Mouse (Mus musculus) monocyte, adult 5-6 weeks (primary cell): ENCODE measurements around the gene Acad12. TPM values are rescaled to one million over a fixed set of nuclear protein-coding genes. Genes with fewer than 3 reads are reported as not detected.
"Not testable (repeated sequence)": the region's sequence is repeated elsewhere in the genome, so short reads cannot be mapped to it uniquely, and the experiment has no call there.

ENCODE experiments used
- ATAC-seq: fragments of 153-309, 156-312 bp; replicated peaks from 2 replicates; pipeline ENCODE4 v1.8.0; 2017; ENCODE audit warnings: mild to moderate bottlenecking; ENCODE audit not compliant: low TSS enrichment, insufficient number of reproducible peaks, severe bottlenecking, poor library complexity, low FRiP score
- total RNA-seq: library from RNA; stranded (forward); fragments of 200-1000, 200-491, 200-594 nt; gene quantifications from 3 replicates; pipeline ENCODE4 v1.2.3, GENCODE M21; 2017

Gene Acad12
- total RNA-seq, result 0.10 to 6.7 TPM (median 0.96 TPM) in 3 replicates

DNA sequence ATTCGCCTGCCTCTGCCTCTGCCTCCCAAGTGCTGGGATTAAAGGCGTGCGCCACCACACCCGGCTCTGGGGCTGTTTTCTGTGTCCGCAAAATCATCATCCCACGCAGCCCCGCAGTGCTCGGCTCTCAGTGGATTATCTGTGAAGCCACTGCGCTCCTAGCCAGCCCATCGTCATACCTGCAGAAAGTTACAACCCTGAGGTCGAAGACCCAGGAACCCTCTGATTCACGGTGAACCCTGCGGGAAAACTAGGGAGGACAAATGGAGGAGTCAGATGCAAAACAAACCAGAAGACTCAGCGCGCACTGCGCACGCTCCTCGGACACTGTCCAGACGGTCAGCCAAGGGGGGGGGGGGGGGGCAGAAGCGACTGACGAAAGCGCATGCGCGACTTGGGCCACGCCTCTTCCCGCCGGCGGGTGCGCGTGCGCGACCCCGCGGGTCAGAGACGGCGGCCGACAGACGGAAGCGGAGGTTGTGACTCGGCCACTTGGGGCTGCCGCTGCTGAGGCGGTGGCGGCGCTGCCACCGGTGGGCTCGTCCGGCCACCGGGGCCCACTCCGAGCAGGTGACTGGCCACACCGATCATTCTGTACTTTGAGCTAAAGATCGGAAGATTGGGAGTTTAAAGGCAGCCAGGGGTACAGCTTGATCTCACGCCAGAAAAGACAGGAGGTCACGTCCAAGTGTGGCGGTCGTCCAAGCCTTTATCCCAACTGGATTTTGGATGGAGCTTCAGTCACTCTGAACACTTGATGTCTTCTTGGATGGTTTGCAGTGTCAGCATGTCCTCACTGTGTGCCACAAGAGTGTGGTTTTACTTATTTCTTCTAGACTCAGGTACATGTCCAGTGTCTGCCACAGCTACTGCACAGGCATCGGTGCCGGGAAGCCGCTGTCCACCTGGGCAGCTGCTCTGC, at the start of gene Acad12:
Gene Acad12 (minus strand): TSS at position 347 of the 922 bp plus-strand sequence.
- peak; percentile 66 for ATAC-seq

DNA sequence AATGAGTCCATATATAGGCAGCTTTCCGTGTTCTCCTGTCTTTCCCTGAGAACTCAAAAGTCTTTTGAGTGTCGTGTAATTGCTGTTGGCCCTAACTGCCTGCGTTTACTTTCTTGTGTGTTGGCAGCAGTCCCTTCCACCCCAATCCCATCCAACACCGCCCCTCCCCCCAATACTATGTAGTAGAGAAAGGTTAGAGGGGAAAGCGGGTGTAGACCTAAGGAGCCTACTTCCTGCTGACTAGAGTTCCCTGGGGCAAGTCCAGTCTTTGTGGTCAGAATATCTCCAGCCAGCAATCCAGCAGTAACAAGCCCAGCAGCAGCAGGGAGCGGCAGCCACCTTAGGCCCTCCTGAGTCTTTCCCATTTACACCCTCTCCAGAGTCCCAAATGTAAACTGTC, 49.7 kb upstream of the Acad12 start:
- no peak for ATAC-seq

DNA sequence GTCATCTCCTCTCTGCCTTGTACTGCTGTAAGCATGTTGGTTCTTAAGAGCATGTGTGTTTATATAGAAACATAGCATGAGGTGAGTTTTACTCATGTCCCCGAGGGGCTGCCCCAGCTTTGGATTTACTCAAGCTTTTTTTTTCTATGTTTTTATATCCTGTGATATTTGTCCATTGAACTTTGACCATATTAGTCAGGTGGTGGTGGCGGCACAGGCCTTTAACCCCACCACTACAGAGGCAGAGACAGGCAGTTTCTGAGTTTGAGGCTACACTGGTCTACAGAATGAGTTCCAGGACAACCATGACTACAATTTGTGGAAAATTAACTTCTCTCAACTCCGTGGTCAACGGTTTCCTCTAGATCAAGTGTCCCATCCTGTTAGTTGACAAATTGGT, 48.3 kb upstream of the Acad12 start:
- ATAC-seq, result no peak

DNA sequence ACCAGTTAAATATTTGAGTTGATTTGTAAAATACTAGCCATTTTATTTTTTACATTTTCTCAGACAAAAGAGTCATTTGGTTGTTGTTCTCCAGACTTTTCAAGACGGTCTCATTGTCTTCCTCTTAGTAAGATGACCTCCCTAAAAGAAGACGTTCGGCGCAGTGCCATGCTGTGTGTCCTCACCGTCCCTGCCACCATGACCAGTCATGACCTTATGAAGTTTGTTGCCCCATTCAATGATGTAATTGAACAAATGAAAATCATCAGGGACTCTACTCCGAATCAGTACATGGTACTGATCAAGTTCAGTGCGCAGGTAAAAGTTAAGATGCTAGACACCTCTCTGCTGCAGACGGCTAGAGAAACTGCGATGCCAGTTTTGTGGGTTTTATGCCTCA, 46.2 kb upstream of the Acad12 start:
- ATAC-seq, result no peak

DNA sequence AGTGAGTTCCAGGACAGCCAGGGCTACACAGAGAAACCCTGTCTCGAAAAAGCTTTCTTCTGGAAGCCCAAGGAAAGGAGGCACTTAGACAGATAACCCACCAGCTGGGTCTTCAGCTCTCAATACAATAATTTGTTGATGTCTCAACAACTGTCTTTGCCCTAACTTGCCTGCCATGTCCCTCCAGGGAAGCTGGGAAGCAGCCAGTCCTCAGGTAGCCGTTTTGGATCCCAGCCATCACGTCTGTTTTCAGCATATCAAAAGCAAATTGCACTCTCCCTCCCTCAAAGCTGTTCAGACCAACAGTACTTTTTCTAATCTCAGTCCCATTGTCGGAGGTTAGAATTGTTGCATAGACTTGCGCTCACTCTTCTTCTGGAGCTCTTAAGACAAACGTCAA, 45.3 kb upstream of the Acad12 start:
- no peak for ATAC-seq

DNA sequence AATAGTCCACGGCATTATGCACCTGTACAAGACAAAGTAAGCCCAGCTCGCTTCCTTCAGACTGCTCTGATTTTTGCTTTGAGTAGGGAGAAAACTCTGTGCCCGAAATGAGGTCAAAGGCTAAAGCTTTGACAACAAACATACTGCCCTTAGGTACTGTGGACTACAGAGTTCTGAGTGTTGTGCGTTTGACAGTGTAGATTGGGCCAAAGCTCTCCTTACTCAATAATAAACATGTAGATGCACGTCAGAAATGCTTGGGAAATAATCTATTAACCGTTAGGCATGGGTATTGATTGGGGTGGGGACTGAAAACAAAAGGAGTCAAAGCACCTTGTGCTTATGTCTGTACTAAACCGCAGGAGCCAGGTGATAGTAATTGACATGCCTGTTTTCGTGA, 44.7 kb upstream of the Acad12 start:
- ATAC-seq, result no peak

DNA sequence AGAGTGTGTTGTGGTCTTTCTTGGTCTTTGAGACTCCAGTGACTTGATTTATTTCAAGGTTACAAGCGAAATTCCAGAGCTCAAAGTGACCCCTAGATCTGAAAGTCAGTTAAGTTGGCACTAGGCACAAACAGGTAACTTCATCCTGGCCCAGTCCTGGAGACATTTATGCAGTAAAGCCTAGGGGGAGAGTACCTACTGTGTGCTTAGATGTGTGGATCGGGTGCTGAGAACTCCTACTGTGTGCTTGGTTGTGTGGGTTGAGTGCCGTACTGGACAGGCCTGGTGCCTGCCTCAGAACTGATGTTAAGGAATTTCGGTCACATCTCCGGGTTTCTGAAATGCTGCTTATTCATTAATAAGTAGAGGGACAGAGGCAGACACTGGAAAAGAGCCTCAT, 42.8 kb upstream of the Acad12 start:
- no peak for ATAC-seq

DNA sequence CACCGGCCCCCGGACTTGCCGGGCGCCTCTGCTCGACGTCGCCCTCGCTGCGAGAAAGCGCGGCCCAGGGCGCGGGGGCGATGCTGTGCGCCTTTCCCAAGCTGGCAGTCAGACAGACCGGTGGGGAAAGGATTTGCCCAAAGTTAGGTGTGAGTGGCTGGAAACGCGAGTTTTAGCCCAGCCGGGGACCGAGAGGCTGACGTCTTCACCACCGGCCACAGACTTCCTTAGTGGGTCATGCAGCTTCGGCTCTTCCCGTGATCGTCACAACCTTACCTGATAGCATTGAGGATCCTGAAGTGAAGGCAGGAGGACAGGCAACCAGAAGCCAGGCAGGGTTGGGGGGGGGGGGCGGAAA, 42.1 kb upstream of the Acad12 start:
- ATAC-seq, result 0 out of 2 replicates have a peak, but pooled peaks have one; percentile 29

DNA sequence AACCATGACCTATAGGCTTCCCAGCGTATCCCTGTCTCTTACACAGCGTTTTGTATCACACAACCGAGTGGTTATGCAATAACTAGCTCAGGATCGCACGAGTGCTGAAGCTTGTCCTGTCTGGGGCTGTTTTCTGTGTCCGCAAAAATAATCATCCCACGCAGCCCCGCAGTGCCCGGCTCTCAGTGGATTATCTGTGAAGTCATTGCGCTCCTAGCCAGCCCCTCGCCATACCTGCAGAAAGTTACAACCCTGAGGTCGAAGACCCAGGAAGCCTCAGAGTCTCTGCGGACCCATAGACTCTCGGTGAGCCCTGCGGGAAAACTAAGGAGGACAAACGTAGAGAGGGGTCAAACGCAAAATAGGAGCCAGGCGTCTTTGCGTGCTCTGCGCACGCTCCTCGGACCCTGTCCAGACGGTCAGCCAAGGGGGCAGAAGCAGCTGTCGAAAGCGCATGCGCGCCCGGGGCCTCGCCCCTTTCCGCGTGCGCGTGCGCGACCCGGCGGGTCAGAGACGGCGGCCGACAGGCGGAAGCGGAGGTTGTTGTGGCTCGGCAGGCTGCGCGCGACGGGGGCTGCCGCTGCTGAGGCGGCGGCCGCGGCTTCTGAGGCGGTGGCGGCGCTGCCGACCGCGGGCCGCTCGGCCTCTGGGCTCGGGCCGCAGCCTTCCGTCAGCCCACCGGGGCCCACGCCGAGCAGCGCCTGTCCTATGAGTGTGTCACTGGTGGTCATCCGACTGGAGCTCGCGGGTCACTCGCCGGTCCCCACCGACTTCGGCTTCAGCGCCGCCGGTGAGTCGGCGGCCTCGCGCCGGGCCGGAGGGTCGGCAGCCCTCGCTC, 41.5 kb upstream of the Acad12 start, which contains the start of the genes Acad10 and Brap:
Gene Acad10 (minus strand): TSS at position 456 of the 838 bp plus-strand sequence.
Gene Brap (plus strand): TSS at position 505 of the 838 bp plus-strand sequence.
- peak; percentile 75 for ATAC-seq

DNA sequence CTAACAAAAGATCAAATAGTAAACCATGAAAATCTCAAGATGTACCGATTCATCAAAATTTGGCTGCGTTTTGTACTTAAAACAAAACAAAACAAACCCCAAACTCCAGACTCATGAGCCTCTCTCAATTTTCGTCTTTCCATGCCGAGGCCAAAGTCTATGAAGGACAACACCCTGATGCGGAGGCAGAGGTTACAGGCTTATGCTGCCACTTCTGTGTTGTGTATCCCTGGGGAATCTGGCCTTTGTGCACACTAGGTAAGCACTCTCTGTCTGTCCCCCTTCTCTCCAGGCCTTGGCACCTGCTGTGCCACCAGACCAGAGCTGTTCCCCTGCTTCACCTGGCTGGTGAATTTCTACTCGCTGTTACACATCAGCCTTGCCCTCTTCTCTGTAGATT, 38.9 kb upstream of the Acad12 start:
- ATAC-seq, result not testable (repeated sequence)

DNA sequence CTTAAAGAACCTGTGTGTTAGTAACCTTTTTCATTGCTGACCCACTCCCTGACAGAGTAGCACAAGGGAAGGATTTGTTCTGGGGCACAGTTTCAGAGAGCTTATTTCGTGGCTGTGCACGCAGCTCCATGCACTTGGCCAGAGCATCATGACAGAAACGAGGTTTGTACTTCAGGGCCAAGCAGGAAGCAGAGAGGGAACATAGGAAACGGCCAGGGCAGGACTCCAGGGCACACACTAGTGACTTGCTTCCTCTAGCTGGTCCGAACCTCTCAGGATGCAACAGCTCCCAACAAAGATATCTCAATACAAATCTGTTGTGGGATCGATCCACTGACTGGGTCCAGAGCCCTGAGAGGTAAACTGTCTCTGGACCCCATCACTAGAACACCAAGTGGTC, 38.1 kb upstream of the Acad12 start:
- ATAC-seq, result not testable (repeated sequence)

DNA sequence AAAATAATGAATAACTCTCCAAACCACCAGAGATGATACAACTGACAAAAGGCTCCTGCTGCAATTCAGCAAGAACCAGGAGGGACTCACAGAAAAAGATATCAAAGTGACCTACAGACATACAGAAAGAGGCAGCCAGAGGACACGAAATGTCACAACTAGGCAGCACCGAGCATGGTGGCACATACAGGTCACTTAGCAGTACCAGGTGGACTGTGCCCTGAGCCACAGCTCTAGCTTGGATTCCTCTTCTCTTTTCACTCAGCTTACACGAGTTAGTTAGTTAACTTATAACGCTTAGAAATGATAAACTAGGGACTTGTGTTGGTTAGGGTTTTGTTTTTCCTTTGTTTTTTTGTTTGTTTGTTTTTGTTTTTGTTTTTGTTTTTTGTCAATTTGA, 35.8 kb upstream of the Acad12 start:
- no peak for ATAC-seq

DNA sequence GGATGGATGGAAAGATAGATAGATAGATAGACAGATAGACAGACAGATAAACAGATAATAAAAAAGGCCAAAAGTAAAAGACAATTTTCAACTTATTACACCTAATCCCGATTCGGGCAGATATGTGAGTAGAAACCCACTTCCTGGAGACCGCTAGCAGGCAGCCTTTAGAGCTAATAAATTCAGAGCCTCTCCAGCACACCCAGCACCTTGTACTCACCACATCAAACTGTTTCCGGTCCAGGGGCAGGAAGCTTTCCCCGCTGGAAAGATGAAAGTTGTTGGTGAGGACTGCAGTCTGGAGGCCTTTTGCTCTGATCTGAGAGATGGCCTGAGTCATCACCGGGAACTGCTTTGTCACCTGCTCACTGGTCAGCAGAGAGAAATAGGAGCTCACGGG, 30.4 kb upstream of the Acad12 start:
- ATAC-seq, result no peak

DNA sequence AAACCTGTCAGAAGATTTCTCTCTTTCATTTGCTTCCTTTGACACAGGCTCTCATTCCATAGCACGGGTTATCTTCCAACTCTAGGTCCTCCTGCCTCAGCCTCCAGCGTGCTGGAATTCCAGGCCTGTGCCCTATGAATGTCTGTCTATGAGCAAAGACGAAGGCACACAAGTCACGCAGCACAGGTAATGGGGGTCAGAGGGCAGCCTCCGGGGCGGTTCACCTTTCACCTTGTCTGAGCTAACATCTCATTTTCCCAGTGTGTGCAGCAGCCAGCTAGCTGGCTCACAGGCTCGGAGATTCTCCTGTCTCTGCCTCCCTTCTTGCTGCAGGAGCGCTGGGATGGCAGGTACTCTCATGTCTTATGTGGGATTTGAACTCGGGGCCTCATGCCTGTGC, 20.9 kb upstream of the Acad12 start:
- no peak for ATAC-seq

DNA sequence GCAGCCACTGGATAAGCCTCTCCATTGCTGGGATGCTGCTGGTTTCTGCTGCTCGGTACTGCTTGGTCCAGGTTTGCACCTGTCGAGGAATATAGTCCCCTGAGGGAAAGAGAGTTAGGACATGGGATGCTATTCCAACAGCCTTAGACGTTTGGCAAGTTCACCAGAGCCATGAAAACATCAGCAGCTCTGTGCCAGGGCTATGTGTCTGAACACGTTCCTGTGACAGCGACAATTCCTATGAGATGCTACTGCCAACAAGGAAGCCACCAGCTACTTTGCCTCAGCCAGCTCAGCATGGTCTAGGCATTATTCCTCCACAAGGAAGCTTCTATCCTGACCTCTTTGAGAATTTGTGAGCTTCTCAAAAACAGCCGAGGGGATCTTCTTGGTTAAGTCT, 18.6 kb upstream of the Acad12 start:
- ATAC-seq, result no peak

DNA sequence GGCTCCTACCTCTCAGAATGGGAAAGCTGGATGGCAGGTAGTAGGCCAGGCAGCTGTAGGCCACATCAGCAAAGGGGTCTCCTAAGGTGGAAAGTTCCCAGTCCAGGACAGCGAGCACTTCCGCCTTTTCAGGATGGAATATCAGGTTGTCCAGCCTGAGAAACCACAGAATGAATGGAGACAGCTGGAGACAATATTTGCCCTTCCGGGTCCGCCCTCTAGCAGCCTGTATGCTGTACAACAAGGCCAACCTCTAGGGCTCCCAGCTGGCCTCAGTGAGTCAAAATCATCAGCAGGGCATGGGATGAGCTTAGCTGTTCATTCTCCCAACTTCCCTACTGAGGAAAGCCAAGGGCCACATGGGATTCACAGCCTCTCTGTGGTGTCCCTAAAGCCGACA, 15.9 kb upstream of the Acad12 start:
- ATAC-seq, result no peak

DNA sequence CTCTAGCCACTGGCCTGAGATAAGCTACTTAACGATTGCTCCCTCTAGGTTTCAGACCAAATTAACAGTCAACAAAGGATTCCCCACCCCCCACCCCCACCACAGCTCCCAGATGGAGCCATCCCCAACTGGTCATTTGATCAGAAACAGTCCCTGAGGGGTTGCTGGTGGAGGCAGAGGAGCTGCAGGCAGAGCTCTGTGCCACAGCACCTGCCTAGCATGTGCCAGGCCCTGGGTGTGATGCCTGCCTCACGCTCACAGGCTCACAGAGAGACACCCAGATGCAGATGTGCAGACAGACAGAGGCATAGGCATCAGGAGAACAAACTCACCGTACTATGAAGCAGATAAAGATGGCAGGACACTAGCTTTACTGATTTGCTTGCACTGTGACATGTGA, 14.1 kb upstream of the Acad12 start:
- ATAC-seq, result no peak

DNA sequence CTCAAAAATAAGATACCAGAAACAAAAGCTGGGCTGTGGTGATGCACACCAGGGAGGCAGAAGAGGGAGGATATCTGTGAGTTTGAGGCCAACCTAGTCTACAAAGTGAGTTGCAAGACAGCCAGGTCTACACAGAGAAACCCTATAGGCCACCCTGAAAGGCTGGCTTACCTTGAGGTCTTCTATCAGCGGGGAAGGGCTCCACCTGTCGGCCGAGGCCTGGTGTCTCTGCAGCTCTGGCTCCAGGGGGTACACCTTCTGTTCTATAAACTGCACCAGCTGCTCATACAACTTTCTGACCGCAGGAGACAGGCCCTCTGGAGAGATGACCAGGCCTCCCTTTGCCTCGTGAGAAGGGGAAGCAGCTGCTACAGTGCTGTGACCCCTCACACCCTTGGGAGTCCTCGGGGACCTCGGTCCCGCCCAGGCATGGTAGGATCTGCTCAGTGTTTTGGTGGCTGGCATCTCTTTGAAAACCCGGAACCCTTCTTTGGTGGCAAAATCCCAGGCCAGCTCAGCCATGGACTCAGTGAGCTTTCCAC, 12.4 kb upstream of the Acad12 start:
- 0 out of 2 replicates have a peak, but pooled peaks have one; percentile 20 for ATAC-seq

DNA sequence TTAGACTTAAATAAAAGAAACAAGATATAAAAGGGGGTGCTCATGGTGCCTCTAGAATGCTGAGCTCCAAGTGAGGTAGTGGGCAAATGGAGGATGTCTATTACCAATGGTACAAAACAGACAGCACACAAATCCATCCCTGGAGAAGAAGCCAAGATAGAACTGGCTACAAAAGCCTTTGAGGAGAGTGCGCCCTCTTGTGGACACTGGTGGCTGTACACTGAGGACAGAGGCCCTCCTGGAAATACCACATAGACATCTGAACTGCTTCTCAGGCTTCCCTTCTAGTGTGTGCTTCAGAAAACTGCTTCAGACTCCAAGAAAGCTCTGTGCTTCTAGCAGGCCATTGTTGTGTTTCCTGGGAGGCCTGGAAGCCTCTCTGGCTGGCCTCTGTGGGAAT, 9.1 kb upstream of the Acad12 start:
- ATAC-seq, result peak; percentile 68
